Mouse (Mus musculus) spleen, adult 2 months (tissue): ENCODE data around the gene Rtl6. TPM values are rescaled to one million over a fixed set of nuclear protein-coding genes. Genes with fewer than 3 reads are reported as not detected.

Experiments used
- DNase-seq, 2 experiments: peaks; one replicate each; pipeline versions ENCODE4 v3.0.0 to v3.0.0-alpha.2; 2012 to 2021; ENCODE audit warnings: low spot score in 2 of 2, low read depth in 1 of 2
- H3K27ac ChIP-seq: fragments of 200-500 bp; 2 replicates; pipeline ENCODE4 v1.5.1; 2012; ENCODE audit warnings: low read length, inconsistent platforms; ENCODE audit not compliant: insufficient read depth
- H3K27me3 ChIP-seq: fragments of 200-500 bp; 2 replicates; pipeline ENCODE4 v1.6.1; 2012; ENCODE audit warnings: mild to moderate bottlenecking, moderate library complexity, low read length, inconsistent platforms; ENCODE audit not compliant: control insufficient read depth, insufficient read depth
- H3K36me3 ChIP-seq: fragments of 200-500 bp; 2 replicates; pipeline ENCODE4 v1.6.1; 2012; ENCODE audit warnings: mild to moderate bottlenecking, low read length, inconsistent platforms; ENCODE audit not compliant: control insufficient read depth, insufficient read depth
- H3K4me1 ChIP-seq: fragments of 200-500 bp; 2 replicates; pipeline ENCODE4 v1.6.1; 2011; ENCODE audit warnings: inconsistent platforms; ENCODE audit not compliant: control insufficient read depth, insufficient read depth, insufficient read length
- H3K4me3 ChIP-seq: fragments of 200-500 bp; 2 replicates; pipeline ENCODE4 v1.5.1; 2011; ENCODE audit warnings: mild to moderate bottlenecking, inconsistent platforms; ENCODE audit not compliant: insufficient read depth, insufficient read length; ENCODE audit errors: extremely low read depth
- CTCF ChIP-seq: fragments of 200-500 bp; IDR thresholded peaks from 2 replicates; pipeline ENCODE4 v1.5.1; 2011; ENCODE audit warnings: mild to moderate bottlenecking, inconsistent platforms; ENCODE audit not compliant: insufficient read depth, insufficient read length, insufficient replicate concordance; ENCODE audit errors: extremely low read depth
- POLR2A ChIP-seq: fragments of 200-500 bp; IDR thresholded peaks from 2 replicates; pipeline ENCODE4 v1.6.1; 2011; ENCODE audit warnings: low read depth, low read length, inconsistent platforms
- WGBS: fragments of 180-500 bp; shearing (Covaris S2); methylation state at CpG from one replicate; pipeline ENCODE4 v1.1.7; 2018; 5-methylcytosine and 5-hydroxymethylcytosine counted together
- polyA plus RNA-seq: library from polyadenylated mRNA; depleted of rRNA; stranded (reverse); fragments of >200 nt; gene quantifications from 2 replicates; pipeline ENCODE4 v1.2.3, GENCODE M21; 2012; rRNA removed

Gene Rtl6
- 9.0 and 11.8 TPM in 2 replicates for polyA plus RNA-seq

DNA sequence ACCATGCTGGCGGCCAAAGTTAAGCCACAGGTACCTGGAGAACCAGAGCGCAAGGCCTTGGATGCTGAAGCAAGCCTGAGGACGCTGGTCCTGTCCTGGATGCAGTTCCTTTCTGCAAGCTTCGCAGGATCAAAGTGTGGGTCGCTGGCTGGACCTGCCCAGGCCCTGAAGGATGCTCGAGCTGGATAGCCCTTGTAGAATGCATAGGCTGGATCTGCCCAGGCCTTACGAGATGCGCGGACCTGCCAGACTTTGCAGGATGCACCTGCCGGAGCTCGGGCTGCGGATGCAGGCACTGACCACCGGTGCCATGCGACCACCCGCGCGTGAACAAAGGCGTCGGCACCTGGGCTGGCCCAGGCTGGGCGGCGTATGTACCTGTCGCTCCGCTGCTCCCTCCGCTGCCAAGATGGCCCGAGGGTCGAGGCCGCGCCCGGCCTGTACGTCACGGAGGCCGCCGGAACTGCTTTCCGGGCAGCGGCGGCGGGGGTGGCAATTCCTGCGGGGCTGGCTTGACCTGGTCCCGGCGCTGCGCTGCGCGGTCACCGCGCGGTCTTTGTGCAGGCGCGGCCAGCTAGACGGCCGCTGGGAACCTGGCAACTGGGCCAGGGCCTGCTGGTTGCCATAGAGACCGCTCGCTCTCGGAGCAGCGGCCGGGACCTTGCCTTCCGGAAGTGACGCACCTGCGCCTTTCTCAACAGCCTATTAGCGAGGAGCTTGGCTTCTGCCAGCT lies at the start of gene Rtl6:
Gene Rtl6 (minus strand): TSS at position 635 of the 733 bp plus-strand sequence.
- TF ChIP-seq CTCF, result no peak
- TF ChIP-seq POLR2A, result no peak
- Histone ChIP-seq H3K36me3 (no peaks in the 10 kb centered on the region; the same call in 1 of the 2 replicates), H3K4me3 (peak within 1 kb of the TSS; percentile 82), H3K4me1 (peaks cover 4% of the 10 kb centered on the region), H3K27me3 (no peaks in the 10 kb centered on the region), H3K27ac (peak within 1 kb of the TSS; percentile 39)
- DNase-seq, result peak; percentile 60 to 80
- WGBS, result 12% methylated on average over 59 of the region's 59 CpGs

DNA sequence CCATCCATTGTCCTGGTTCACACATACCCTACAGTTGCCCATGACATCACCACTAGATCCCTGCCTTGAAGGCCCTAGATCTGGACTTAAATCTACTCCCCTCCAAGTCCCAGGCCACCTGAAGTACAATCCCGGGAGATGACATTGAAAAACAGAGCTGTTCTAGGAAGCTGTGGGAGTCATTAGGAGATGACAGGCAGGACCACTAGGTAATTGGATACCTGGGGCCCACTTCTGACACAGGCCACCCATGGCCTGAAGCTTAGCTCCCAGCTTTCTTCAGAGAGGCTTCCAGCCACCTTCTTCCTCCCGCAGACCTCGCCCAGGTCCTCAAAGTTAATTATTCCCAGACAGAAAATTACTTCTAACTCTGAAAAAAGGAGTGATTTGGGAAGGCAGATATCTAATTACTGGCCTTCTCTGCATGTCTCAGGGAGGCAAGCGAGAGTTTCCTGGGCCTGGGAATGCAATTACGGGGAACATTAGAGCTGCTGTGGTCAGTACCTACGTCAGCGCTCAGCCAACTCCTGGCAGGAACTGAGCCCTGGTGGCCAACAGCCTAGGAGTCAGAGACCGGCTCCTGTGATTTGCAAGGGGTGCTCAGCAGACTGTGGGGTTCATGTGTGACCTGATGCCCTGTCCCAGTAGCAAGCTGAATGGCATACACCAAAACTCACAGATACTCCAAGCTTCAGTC lies 45.8 kb upstream of the Rtl6 start:
- H3K4me3 ChIP-seq, result no peak overlapping the region
- 93% methylated on average over 8 of the region's 8 CpGs for WGBS
- DNase-seq, result no peak
- H3K27me3 ChIP-seq, result no peaks in the 10 kb centered on the region
- peaks cover 4% of the 10 kb centered on the region; the same call in 1 of the 2 replicates for H3K4me1 ChIP-seq
- H3K36me3 ChIP-seq, result no peaks in the 10 kb centered on the region
- no peak for TF ChIP-seq CTCF
- no peak for TF ChIP-seq POLR2A
- H3K27ac ChIP-seq, result no peak overlapping the region

DNA sequence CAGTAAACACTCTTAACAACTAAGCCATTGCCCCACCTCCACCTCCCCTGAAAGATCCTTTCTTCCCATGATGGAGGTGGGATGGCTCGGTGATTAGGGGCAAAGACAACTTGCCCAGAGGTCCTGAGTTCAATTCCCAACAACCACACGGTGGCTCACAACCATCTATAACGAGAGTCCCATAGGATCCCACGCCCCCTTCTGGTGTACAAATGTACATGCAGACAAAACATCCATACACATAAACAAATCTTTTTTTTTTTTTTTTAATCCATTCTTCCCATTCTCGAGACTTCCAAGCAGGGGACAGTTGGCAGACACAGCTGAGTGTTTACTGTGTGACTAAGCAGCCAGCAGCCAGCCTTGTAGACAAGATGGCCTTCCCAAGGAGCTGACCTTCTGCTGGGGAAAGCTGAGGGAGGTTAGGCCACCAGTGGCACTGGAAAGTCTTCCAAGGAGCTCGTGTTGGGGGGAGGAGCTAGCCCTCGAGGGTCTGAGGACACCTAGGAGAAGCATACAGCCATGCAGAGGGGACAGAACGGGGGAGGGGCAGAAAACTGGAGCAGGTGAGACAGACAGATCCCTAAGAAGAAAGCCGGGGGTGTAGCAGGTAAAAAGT lies 43.5 kb upstream of the Rtl6 start:
- TF ChIP-seq CTCF, result no peak
- TF ChIP-seq POLR2A, result no peak
- WGBS, result 81% methylated on average over 9 of the region's 9 CpGs
- no peak for DNase-seq

DNA sequence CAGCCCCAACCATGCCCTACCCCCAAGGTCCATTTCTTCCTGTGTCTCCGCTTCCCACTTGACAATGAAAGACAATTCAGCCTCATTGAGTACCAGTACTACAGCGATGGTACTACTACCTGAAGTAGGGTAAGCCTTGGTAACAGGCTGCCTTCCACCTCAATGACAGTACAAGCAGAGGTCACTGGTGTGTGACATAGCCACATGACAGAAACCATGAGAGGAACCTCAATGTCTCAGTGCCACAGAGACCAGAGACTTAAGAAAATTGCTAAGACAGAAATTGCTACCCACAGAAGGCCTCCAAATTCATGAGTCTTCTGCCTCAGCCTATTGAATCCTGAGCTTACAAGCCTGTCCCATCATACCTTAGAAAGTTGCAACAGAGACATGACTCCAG lies 41.3 kb upstream of the Rtl6 start:
- H3K36me3 ChIP-seq, result no peaks in the 10 kb centered on the region
- H3K4me1 ChIP-seq, result peaks cover 4% of the 10 kb centered on the region; the same call in 1 of the 2 replicates
- no peak for DNase-seq
- no peaks in the 10 kb centered on the region for H3K27me3 ChIP-seq
- H3K4me3 ChIP-seq, result no peak overlapping the region
- no peak overlapping the region for H3K27ac ChIP-seq
- 72% methylated on average over 2 of the region's 2 CpGs for WGBS
- TF ChIP-seq CTCF (no peak), POLR2A (no peak)

More for the DNA sequence above, 43.5 kb upstream of the Rtl6 start:
- H3K4me1 ChIP-seq, result peaks cover 4% of the 10 kb centered on the region; the same call in 1 of the 2 replicates
- H3K27me3 ChIP-seq, result no peaks in the 10 kb centered on the region
- no peaks in the 10 kb centered on the region for H3K36me3 ChIP-seq
- H3K27ac ChIP-seq, result no peak overlapping the region
- no peak overlapping the region for H3K4me3 ChIP-seq

DNA sequence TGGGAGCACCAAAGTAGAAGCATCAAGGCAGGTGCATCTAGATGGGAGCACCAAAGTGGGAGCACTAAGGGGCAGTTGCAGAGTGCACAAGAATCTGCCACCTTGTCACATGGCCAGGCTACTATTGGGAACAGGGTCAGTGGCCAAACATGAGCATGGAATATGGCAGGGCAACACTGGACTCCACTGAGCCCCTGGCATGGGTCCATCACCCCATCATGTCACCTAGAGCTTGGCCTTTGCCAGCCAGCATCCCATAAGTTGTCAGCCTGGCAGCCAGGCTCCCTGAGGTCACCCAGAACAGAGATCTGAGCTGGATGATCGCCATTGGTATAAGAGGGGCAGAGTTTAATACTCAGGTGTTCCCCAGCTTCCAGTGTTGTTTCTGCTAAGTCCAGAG lies 40.2 kb upstream of the Rtl6 start:
- 77% methylated on average over 1 of the region's 1 CpGs for WGBS
- H3K36me3 ChIP-seq, result no peaks in the 10 kb centered on the region
- TF ChIP-seq CTCF (no peak), POLR2A (no peak)
- no peaks in the 10 kb centered on the region for H3K27me3 ChIP-seq
- H3K27ac ChIP-seq, result no peak overlapping the region
- no peak for DNase-seq
- peaks cover 4% of the 10 kb centered on the region; the same call in 1 of the 2 replicates for H3K4me1 ChIP-seq
- H3K4me3 ChIP-seq, result no peak overlapping the region

DNA sequence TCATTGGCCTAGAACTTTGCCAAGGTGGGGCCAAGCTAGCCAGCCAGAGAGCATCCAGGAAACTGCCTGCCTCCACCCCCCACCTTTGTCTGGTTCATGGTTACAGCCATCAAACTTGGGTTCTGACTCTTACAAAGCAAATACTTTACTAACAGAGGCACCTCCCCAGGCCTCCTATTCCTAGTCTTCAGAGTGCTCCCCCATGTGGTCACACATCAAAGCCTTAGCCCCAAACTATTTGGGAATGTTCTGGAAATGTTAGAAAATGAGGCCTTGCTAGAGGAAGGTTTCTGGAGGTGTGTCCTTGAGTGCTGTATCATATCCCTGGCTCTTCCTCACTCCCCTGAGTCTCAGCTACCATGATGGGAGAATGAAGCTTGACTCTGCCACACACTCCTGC lies 39.4 kb upstream of the Rtl6 start:
- Histone ChIP-seq H3K36me3 (no peaks in the 10 kb centered on the region), H3K4me1 (peaks cover 4% of the 10 kb centered on the region; the same call in 1 of the 2 replicates), H3K27ac (no peak overlapping the region), H3K4me3 (no peak overlapping the region), H3K27me3 (no peaks in the 10 kb centered on the region)
- no peak for DNase-seq
- TF ChIP-seq POLR2A (no peak), CTCF (no peak)
